Mouse (Mus musculus) cortical plate, adult 2 months (tissue): ENCODE results near the gene Slc25a48. TPM values are rescaled to one million over a fixed set of nuclear protein-coding genes. Genes with fewer than 3 reads are reported as not detected.

Experiments used
- H3K27ac ChIP-seq: fragments of 200-500 bp; 2 replicates; pipeline ENCODE4 v1.5.1; 2012; ENCODE audit warnings: low read length, control low read depth, inconsistent platforms; ENCODE audit not compliant: insufficient read depth
- H3K4me1 ChIP-seq: fragments of 200-500 bp; 2 replicates; pipeline ENCODE4 v1.6.1; 2011; ENCODE audit warnings: low read length; ENCODE audit not compliant: control insufficient read depth, insufficient read depth
- H3K4me3 ChIP-seq: fragments of 200-500 bp; 2 replicates; pipeline ENCODE4 v1.5.1; 2011; ENCODE audit warnings: mild to moderate bottlenecking, low read length, control low read depth; ENCODE audit not compliant: insufficient read depth
- CTCF ChIP-seq: fragments of 200-500 bp; IDR thresholded peaks from 2 replicates; pipeline ENCODE4 v1.5.1; 2011; ENCODE audit warnings: mild to moderate bottlenecking, control low read depth, low read length; ENCODE audit not compliant: insufficient read depth; ENCODE audit errors: extremely low read depth
- POLR2A ChIP-seq: fragments of 200-500 bp; IDR thresholded peaks from 2 replicates; pipeline ENCODE4 v1.6.1; 2011; ENCODE audit warnings: mild to moderate bottlenecking, low read length, control low read depth; ENCODE audit not compliant: insufficient read depth; ENCODE audit errors: extremely low read depth
- polyA plus RNA-seq: library from polyadenylated mRNA; depleted of rRNA; stranded (reverse); fragments of >200 nt; gene quantifications from 2 replicates; pipeline ENCODE4 v1.2.3, GENCODE M21; 2012; rRNA removed

The Slc25a48 gene
- 0.04 and 0.06 TPM in 2 replicates for polyA plus RNA-seq

GRCm38 (mm10) chr13:56438211-56439075, at the start of gene Slc25a48:
Slc25a48 (plus strand) TSS chr13:56438355.
- Histone ChIP-seq H3K4me3 (no peak within 1 kb of the TSS), H3K27ac (no peak within 1 kb of the TSS), H3K4me1 (no peaks in the 10 kb centered on the region; the same call in 1 of the 2 replicates)
- TF ChIP-seq CTCF (no peak), POLR2A (no peak)

- no peak overlapping the region for H3K4me3 ChIP-seq
- TF ChIP-seq POLR2A: no peak
- TF ChIP-seq CTCF: no peak
- no peaks in the 10 kb centered on the region for H3K4me1 ChIP-seq
- H3K27ac ChIP-seq: no peak overlapping the region
Observed at GRCm38 (mm10) chr13:56397572-56397971, 40.6 kb upstream of the Slc25a48 start.

- TF ChIP-seq POLR2A: no peak
- TF ChIP-seq CTCF: no peak
- no peak overlapping the region for H3K4me3 ChIP-seq
- no peaks in the 10 kb centered on the region for H3K4me1 ChIP-seq
- H3K27ac ChIP-seq: no peak overlapping the region
Observed at GRCm38 (mm10) chr13:56401186-56401585, 37.0 kb upstream of the Slc25a48 start.

GRCm38 (mm10) chr13:56403381-56404086, 34.6 kb upstream of the Slc25a48 start:
- no peak overlapping the region for H3K27ac ChIP-seq
- H3K4me1 ChIP-seq: no peaks in the 10 kb centered on the region
- TF ChIP-seq POLR2A (no peak), CTCF (no peak)
- H3K4me3 ChIP-seq: no peak overlapping the region

GRCm38 (mm10) chr13:56404511-56405140, 33.5 kb upstream of the Slc25a48 start:
- H3K4me1 ChIP-seq: no peaks in the 10 kb centered on the region
- TF ChIP-seq POLR2A (no peak), CTCF (no peak)
- H3K4me3 ChIP-seq: no peak overlapping the region
- H3K27ac ChIP-seq: no peak overlapping the region

- Histone ChIP-seq H3K27ac (no peak overlapping the region), H3K4me3 (no peak overlapping the region), H3K4me1 (no peaks in the 10 kb centered on the region)
- no peak for TF ChIP-seq POLR2A
- no peak for TF ChIP-seq CTCF
Observed at GRCm38 (mm10) chr13:56412286-56412873, 25.8 kb upstream of the Slc25a48 start.

- Histone ChIP-seq H3K27ac (no peak overlapping the region), H3K4me3 (no peak overlapping the region), H3K4me1 (no peaks in the 10 kb centered on the region)
- TF ChIP-seq POLR2A: no peak
- TF ChIP-seq CTCF: no peak
Observed at GRCm38 (mm10) chr13:56418685-56419483, 19.3 kb upstream of the Slc25a48 start.

GRCm38 (mm10) chr13:56419538-56419937, 18.6 kb upstream of the Slc25a48 start:
- Histone ChIP-seq H3K27ac (no peak overlapping the region), H3K4me3 (no peak overlapping the region), H3K4me1 (no peaks in the 10 kb centered on the region)
- TF ChIP-seq CTCF (no peak), POLR2A (no peak)
